Mouse (Mus musculus) kidney, embryonic 14.5 days (tissue): ENCODE results near the gene Dhrs3. TPM values are rescaled to one million over a fixed set of nuclear protein-coding genes. Genes with fewer than 3 reads are reported as not detected.

Experiments used
- ATAC-seq: fragments of 200-750 bp; cut with Nextera tagmentation; 2 replicates; pipeline ENCODE4 v1.8.0; 2017; ENCODE audit warnings: moderate number of reproducible peaks, mild to moderate bottlenecking, moderate TSS enrichment, moderate library complexity; ENCODE audit not compliant: low FRiP score, low TSS enrichment
- H3K27ac ChIP-seq: fragments of 300-500 bp; sonication (generic); 2 replicates; pipeline ENCODE4 v1.5.1; 2014; ENCODE audit warnings: low read depth, mild to moderate bottlenecking, low read length, moderate library complexity, mixed read lengths
- H3K27me3 ChIP-seq: fragments of 300-500 bp; sonication (generic); 2 replicates; pipeline ENCODE4 v1.6.1; 2014; ENCODE audit warnings: mild to moderate bottlenecking, low read length; ENCODE audit not compliant: control insufficient read depth, insufficient read depth
- H3K36me3 ChIP-seq: fragments of 300-500 bp; sonication (generic); 2 replicates; pipeline ENCODE4 v1.6.1; 2014; ENCODE audit warnings: low read length, mixed read lengths; ENCODE audit not compliant: control insufficient read depth, insufficient read depth
- H3K4me1 ChIP-seq: fragments of 300-500 bp; sonication (generic); 2 replicates; pipeline ENCODE4 v1.6.1; 2014; ENCODE audit warnings: low read length, mixed read lengths; ENCODE audit not compliant: control insufficient read depth, insufficient read depth
- H3K4me2 ChIP-seq: fragments of 300-500 bp; sonication (generic); replicated peaks from 2 replicates; pipeline ENCODE4 v1.6.1; 2014; ENCODE audit warnings: low read depth, mild to moderate bottlenecking, low read length
- H3K4me3 ChIP-seq: fragments of 300-500 bp; sonication (generic); 2 replicates; pipeline ENCODE4 v1.5.1; 2014; ENCODE audit warnings: mild to moderate bottlenecking, low read length
- H3K9ac ChIP-seq: fragments of 300-500 bp; sonication (generic); 2 replicates; pipeline ENCODE4 v1.6.1; 2014; ENCODE audit warnings: low read depth, mild to moderate bottlenecking, low read length, moderate library complexity
- H3K9me3 ChIP-seq: fragments of 300-500 bp; sonication (generic); 2 replicates; pipeline ENCODE4 v1.6.1; 2016; ENCODE audit warnings: low read length; ENCODE audit not compliant: control insufficient read depth
- WGBS: fragments of 180-500 bp; shearing (Covaris S2); extraction: QIAGEN DNeasy Blood & Tissue Kit; methylation state at CpG from one replicate; pipeline ENCODE4 v1.1.7; 2014; 5-methylcytosine and 5-hydroxymethylcytosine counted together
- polyA plus RNA-seq: library from polyadenylated mRNA; unstranded; fragments of >200 nt; fragmentation: Nextera tagmentation; extraction: Ambion mirVana; gene quantifications from 2 replicates; pipeline ENCODE4 v1.2.1, GENCODE M21; 2014

Dhrs3 gene
- polyA plus RNA-seq, 1 experiment from 2014 or later = 226 TPM

DNA sequence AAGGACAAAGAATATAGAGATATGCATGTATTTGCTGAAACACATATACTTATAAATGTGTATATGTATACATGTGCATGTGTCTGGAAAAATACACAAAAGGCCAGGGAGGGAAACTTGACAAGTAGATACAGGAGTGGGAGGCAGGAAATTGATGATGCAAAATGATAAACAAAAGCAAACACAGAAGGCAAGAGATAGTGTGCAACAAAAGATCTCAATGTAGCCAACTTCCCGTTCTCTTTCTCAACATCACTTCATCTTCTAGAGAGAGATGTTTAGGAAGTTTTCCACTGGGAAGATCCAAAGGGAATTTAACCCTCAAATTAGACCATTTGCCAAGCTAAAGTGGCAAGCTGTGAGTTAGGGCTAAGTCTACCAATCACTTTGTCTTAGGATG lies 63.7 kb downstream of the Dhrs3 start:
- H3K27ac ChIP-seq = no peak overlapping the region
- no peak for ATAC-seq

DNA sequence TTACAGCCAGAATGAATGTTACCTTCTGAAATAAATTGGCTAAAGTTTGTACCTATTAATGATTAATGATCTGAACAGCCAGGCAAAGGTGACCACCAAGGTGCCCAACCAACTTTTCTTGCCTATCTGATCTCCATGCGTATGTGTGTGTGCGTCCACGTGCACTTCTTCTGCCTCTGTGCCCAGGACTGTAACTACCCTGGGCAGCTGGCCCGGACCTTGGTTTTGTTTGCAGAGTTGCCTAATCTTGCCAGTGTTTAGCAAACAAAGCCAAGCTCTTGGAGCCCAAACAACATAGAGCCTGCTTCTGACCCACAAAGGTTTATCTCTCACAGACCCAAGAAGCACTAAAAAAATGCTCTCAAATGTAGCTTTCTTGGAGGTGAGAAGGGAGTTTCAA lies 64.6 kb downstream of the Dhrs3 start:
- Histone ChIP-seq H3K27me3 (no peaks in the 10 kb centered on the region), H3K27ac (no peak overlapping the region), H3K36me3 (no peaks in the 10 kb centered on the region), H3K4me1 (0 out of 2 replicates have a peak, but pooled peaks cover 3% of the 10 kb centered on the region), H3K4me3 (no peak overlapping the region), H3K9me3 (no peaks in the 10 kb centered on the region), H3K4me2 (no peak overlapping the region), H3K9ac (no peak overlapping the region)
- WGBS = 79% methylated on average over 4 of the region's 4 CpGs
- no peak for ATAC-seq

More for the DNA sequence above, 63.7 kb downstream of the Dhrs3 start:
- Histone ChIP-seq H3K9ac (no peak overlapping the region), H3K9me3 (no peaks in the 10 kb centered on the region), H3K27me3 (no peaks in the 10 kb centered on the region), H3K4me3 (no peak overlapping the region), H3K36me3 (no peaks in the 10 kb centered on the region), H3K4me1 (0 out of 2 replicates have a peak, but pooled peaks cover 3% of the 10 kb centered on the region), H3K4me2 (no peak overlapping the region)
- 55% methylated on average over 1 of the region's 1 CpGs for WGBS

- Histone ChIP-seq H3K27me3 (no peaks in the 10 kb centered on the region), H3K36me3 (no peaks in the 10 kb centered on the region), H3K27ac (no peak overlapping the region), H3K4me2 (no peak overlapping the region), H3K4me3 (no peak overlapping the region), H3K4me1 (0 out of 2 replicates have a peak, but pooled peaks cover 3% of the 10 kb centered on the region), H3K9ac (no peak overlapping the region), H3K9me3 (no peaks in the 10 kb centered on the region)
- no peak for ATAC-seq
- WGBS = 67% methylated on average over 2 of the region's 2 CpGs
Measured at GRCm38 (mm10) chr4:144957721-144958120, 65.1 kb downstream of the Dhrs3 start.

- Histone ChIP-seq H3K9ac (no peak overlapping the region), H3K9me3 (no peaks in the 10 kb centered on the region), H3K27me3 (no peaks in the 10 kb centered on the region), H3K27ac (peak overlapping the region; percentile 59; the same call in 1 of the 2 replicates), H3K36me3 (no peaks in the 10 kb centered on the region), H3K4me1 (0 out of 2 replicates have a peak, but pooled peaks cover 3% of the 10 kb centered on the region), H3K4me3 (no peak overlapping the region), H3K4me2 (no peak overlapping the region)
- peak; percentile 69 for ATAC-seq
- WGBS = 35% methylated on average over 8 of the region's 8 CpGs
Measured at GRCm38 (mm10) chr4:144960188-144960904, 67.7 kb downstream of the Dhrs3 start.

DNA sequence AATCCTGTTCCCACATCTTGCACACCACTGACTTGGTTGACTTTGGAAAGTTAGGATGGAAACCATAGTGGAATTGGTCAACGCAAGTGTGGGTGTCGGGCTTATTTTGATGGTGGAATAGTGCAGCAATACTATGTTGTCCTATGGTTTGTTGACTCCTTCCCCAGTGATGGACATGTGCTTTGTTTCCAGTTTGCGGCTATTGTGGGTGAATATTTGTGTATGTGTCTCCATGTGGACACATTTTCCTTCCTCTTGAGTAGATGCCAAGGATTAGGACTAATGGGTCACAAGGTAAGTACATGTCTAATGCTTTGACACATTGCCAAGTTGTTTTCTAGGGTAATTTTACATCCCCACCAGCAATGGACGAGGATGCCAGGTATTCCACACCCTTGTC lies 68.6 kb downstream of the Dhrs3 start:
- Histone ChIP-seq H3K4me3 (no peak overlapping the region), H3K4me1 (0 out of 2 replicates have a peak, but pooled peaks cover 3% of the 10 kb centered on the region), H3K9ac (no peak overlapping the region), H3K9me3 (no peaks in the 10 kb centered on the region), H3K4me2 (no peak overlapping the region), H3K27me3 (no peaks in the 10 kb centered on the region), H3K36me3 (no peaks in the 10 kb centered on the region), H3K27ac (no peak overlapping the region; the same call in 1 of the 2 replicates)
- WGBS = 90% methylated on average over 4 of the region's 4 CpGs
- ATAC-seq = no peak

- 0 out of 2 replicates have a peak, but pooled peaks cover 3% of the 10 kb centered on the region for H3K4me1 ChIP-seq
- WGBS = 90% methylated on average over 3 of the region's 3 CpGs
- no peaks in the 10 kb centered on the region for H3K27me3 ChIP-seq
- no peak overlapping the region for H3K9ac ChIP-seq
- no peaks in the 10 kb centered on the region for H3K9me3 ChIP-seq
- H3K36me3 ChIP-seq = no peaks in the 10 kb centered on the region
- H3K27ac ChIP-seq = no peak overlapping the region
- no peak overlapping the region for H3K4me2 ChIP-seq
- no peak overlapping the region for H3K4me3 ChIP-seq
- ATAC-seq = no peak
Measured at GRCm38 (mm10) chr4:144961696-144962095, 69.1 kb downstream of the Dhrs3 start.

DNA sequence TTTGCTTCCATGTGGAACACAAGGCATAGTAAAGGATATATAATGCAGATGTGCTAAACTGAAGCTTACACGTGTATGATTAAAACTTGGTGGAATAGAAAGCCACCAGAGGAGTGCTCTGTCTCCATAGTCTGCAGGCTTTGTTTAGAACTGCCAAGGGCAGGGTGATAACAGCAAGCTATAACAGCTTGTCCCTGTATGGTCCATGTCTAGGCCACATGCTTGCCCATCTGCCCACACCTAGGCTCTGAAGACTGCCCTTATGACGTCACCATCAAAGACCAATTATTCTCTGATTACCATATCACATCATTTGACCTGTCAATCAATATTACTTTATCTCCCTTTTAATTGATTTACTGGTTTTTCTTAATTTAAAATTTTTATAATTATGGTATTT lies 72.6 kb downstream of the Dhrs3 start:
- no peak overlapping the region for H3K27ac ChIP-seq
- WGBS = 82% methylated on average over 2 of the region's 2 CpGs

GRCm38 (mm10) chr4:144968371-144968770 lies 75.7 kb downstream of the Dhrs3 start:
- Histone ChIP-seq H3K27me3 (no peaks in the 10 kb centered on the region), H3K36me3 (no peaks in the 10 kb centered on the region), H3K27ac (no peak overlapping the region), H3K9me3 (no peaks in the 10 kb centered on the region), H3K4me2 (no peak overlapping the region), H3K4me3 (no peak overlapping the region), H3K4me1 (no peaks in the 10 kb centered on the region), H3K9ac (no peak overlapping the region)
- WGBS = 89% methylated on average over 3 of the region's 3 CpGs
- no peak for ATAC-seq

More for the DNA sequence above, 72.6 kb downstream of the Dhrs3 start:
- H3K9me3 ChIP-seq = no peaks in the 10 kb centered on the region
- no peak for ATAC-seq
- no peak overlapping the region for H3K4me3 ChIP-seq
- 0 out of 2 replicates have a peak, but pooled peaks cover 3% of the 10 kb centered on the region for H3K4me1 ChIP-seq
- no peaks in the 10 kb centered on the region for H3K36me3 ChIP-seq
- no peak overlapping the region for H3K9ac ChIP-seq
- H3K4me2 ChIP-seq = no peak overlapping the region
- no peaks in the 10 kb centered on the region for H3K27me3 ChIP-seq

- Histone ChIP-seq H3K27me3 (no peaks in the 10 kb centered on the region), H3K9me3 (no peaks in the 10 kb centered on the region), H3K4me3 (no peak overlapping the region), H3K9ac (no peak overlapping the region), H3K4me2 (no peak overlapping the region), H3K4me1 (no peaks in the 10 kb centered on the region), H3K36me3 (no peaks in the 10 kb centered on the region), H3K27ac (no peak overlapping the region)
- ATAC-seq = peak; percentile 54
- 45% methylated on average over 6 of the region's 6 CpGs for WGBS
Measured at GRCm38 (mm10) chr4:144969030-144969429, 76.4 kb downstream of the Dhrs3 start.
